Mouse (Mus musculus) heart, adult 2 months (tissue): ENCODE results near the gene Minos1. TPM values are rescaled to one million over a fixed set of nuclear protein-coding genes. Genes with fewer than 3 reads are reported as not detected.

ENCODE experiments used
- DNase-seq, 2 experiments: peaks; one replicate each; pipeline ENCODE4 v3.0.0; 2021
- H3K27ac ChIP-seq: fragments of 200-600 bp; 2 replicates; pipeline ENCODE4 v1.8.1; 2022
- H3K27me3 ChIP-seq: fragments of 200-500 bp; 2 replicates; pipeline ENCODE4 v1.6.1; 2012; ENCODE audit warnings: mild to moderate bottlenecking, low read length, inconsistent platforms, mixed read lengths; ENCODE audit not compliant: control insufficient read depth, insufficient read depth
- H3K36me3 ChIP-seq: fragments of 200-500 bp; 2 replicates; pipeline ENCODE4 v1.6.1; 2012; ENCODE audit warnings: low read length, inconsistent platforms; ENCODE audit not compliant: control insufficient read depth, insufficient read depth
- H3K4me1 ChIP-seq: fragments of 200-500 bp; 2 replicates; pipeline ENCODE4 v1.6.1; 2011; ENCODE audit warnings: low read length; ENCODE audit not compliant: control insufficient read depth, insufficient read depth
- H3K4me3 ChIP-seq: fragments of 200-600 bp; 2 replicates; pipeline ENCODE4 v1.8.1; 2022
- H3K79me2 ChIP-seq: fragments of 200-500 bp; replicated peaks from 2 replicates; pipeline ENCODE4 v1.6.1; 2012; ENCODE audit warnings: mild to moderate bottlenecking, inconsistent platforms, low read length, moderate library complexity, mixed read lengths; ENCODE audit not compliant: control insufficient read depth, insufficient read depth
- H3K9ac ChIP-seq: fragments of 200-500 bp; 2 replicates; pipeline ENCODE4 v1.6.1; 2012; ENCODE audit warnings: low read depth, mild to moderate bottlenecking, control low read depth, inconsistent platforms, low read length, mixed read lengths
- CTCF ChIP-seq: fragments of 200-600 bp; IDR thresholded peaks from 2 replicates; pipeline ENCODE4 v1.8.1; 2022; ENCODE audit warnings: antibody characterized with exemption, mild to moderate bottlenecking, moderate library complexity
- EP300 ChIP-seq: fragments of 200-500 bp; IDR thresholded peaks from 2 replicates; pipeline ENCODE4 v1.6.1; 2011; ENCODE audit warnings: low read depth, low read length, control low read depth; ENCODE audit not compliant: insufficient read depth
- POLR2A ChIP-seq: fragments of 200-500 bp; IDR thresholded peaks from 2 replicates; pipeline ENCODE4 v1.6.1; 2011; ENCODE audit warnings: mild to moderate bottlenecking, low read depth, low read length, control low read depth; ENCODE audit not compliant: insufficient read depth
- WGBS: fragments of 180-500 bp; shearing (Covaris S2); methylation state at CpG from one replicate; pipeline ENCODE4 v1.1.7; 2018; 5-methylcytosine and 5-hydroxymethylcytosine counted together
- intact Hi-C: fragments of 180-260 bp; cut with DNase I; formaldehyde crosslinking; loops from one replicate; pipeline ENCODE4 v1.15.1; 2025
- polyA plus RNA-seq: library from polyadenylated mRNA; depleted of rRNA; stranded (reverse); fragments of >200 nt; gene quantifications from 2 replicates; pipeline ENCODE4 v1.2.3, GENCODE M21; 2012
- total RNA-seq, 2 experiments: library from RNA; stranded (reverse); gene quantifications; 2 replicates each; pipeline ENCODE4 v1.2.3; 2021

The Minos1 gene
- total and polyA plus RNA-seq, 3 experiments: 203 to 660 (median 586) TPM

DNA sequence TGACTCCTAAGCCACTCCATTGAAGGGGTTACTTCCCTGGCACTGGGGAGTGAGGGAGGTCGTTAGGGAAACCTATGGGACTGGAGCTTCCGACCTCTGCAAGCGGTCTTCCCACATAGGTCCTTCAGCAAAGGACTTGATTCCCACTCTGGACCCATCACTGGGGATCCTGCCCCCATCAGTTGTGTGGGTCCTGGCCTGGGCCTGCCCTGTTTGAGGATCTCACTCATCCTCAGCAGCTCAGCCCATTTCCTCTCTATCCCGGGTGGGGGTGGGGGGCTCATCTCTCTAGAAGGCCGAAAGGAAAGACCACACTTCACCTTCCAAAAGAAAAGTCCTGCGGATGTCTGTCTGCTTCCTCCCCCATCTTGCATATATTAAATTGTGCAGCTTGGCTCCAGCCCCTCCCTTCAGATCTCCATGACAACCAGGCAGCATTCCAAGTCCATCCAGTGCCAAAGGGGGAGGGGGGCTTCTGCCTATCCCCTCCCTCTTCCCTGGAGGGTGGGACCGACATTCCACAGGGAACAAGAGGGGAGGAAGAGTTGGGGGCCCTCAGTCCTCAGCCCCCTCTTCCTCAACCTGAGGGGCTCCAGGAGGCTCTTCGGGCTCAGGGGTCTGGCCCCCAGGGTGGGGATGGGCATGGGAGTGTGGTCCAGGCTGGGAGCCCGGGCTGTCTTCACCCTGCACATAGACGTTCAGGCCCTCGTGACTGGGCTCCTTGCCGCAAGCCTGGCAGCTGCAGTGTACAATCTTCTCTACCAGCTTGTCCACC, 47.9 kb downstream of the Minos1 start:
- intact Hi-C loops: no loop called here
- WGBS: 44% methylated on average over 12 of the region's 12 CpGs
- TF ChIP-seq EP300: no peak
- TF ChIP-seq POLR2A: no peak
- no peak for TF ChIP-seq CTCF
- Histone ChIP-seq H3K4me3 (no peak overlapping the region), H3K9ac (no peak overlapping the region), H3K27me3 (no peaks in the 10 kb centered on the region), H3K4me1 (peaks cover under 1% of the 10 kb centered on the region; the same call in 1 of the 2 replicates), H3K27ac (no peak overlapping the region), H3K36me3 (no peaks in the 10 kb centered on the region), H3K79me2 (no peaks in the 10 kb centered on the region)
- DNase-seq: peak in 1 of 2 experiments; percentile 45

DNA sequence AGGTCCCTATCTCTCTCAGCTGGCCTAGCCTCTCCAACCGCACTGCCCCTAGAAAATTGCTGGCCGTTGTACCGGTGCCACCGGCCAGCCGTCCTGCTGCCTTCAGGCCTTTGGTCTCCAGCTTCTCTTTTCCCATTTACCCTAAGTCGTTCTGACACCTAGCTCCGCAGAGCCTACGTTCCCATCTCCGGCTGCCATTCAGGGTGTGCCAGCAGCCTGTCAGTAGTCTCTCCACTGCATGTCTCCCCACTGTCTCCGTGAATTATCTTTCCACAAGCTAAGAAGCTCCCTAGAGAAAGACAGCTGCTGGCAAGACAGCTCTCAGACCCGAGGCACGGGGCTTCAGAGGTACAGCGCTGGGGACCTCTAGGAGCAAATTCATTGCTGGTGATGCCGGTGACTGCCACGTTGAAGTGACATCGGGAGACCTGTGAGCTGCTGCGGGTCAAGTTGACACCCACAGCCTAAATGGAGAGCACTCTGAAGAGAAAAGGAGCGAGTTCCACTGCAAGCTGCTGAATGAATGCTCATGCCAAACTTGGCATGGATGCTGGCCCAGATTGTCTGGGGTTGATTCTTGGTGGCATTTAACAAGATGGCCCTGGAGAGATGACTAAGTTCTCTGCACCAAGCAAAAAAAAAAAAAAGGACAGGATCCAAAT, 49.5 kb downstream of the Minos1 start:
- intact Hi-C loops: no loop called here

DNA sequence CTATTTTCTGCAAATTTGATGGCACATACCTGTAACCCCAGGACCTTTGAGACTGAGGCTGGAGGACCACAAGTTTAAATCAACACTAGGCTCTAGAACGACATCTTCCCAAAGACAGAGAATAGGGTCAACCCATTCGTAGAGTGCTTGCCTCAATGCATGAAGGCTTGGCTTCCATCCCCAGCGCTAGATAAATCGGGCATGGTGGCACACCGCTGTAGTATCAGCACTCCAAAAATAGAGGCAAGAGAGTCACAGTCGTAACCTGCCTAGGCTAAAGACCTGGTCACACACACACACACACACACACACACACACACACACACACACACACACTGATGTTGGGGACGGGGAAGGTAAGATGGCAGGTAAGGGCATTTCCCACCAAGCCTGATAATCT, 50.7 kb downstream of the Minos1 start:
- Histone ChIP-seq H3K79me2 (no peaks in the 10 kb centered on the region), H3K27me3 (peaks cover 3% of the 10 kb centered on the region; the same call in 1 of the 2 replicates), H3K4me1 (no peaks in the 10 kb centered on the region; the same call in none of the 2 replicates), H3K4me3 (no peak overlapping the region), H3K9ac (no peak overlapping the region), H3K36me3 (no peaks in the 10 kb centered on the region), H3K27ac (no peak overlapping the region)
- 61% methylated on average over 7 of the region's 7 CpGs for WGBS
- intact Hi-C loops: no loop called here
- DNase-seq: peak in 1 of 2 experiments; percentile 44
- TF ChIP-seq CTCF (no peak), POLR2A (no peak), EP300 (0 out of 2 replicates have a peak, but pooled peaks have one; percentile 21)

More for the DNA sequence above, 49.5 kb downstream of the Minos1 start:
- Histone ChIP-seq H3K27me3 (peaks cover 2% of the 10 kb centered on the region; the same call in 1 of the 2 replicates), H3K9ac (no peak overlapping the region), H3K36me3 (no peaks in the 10 kb centered on the region), H3K4me1 (no peaks in the 10 kb centered on the region; the same call in 1 of the 2 replicates), H3K79me2 (no peaks in the 10 kb centered on the region), H3K27ac (no peak overlapping the region), H3K4me3 (no peak overlapping the region)
- 76% methylated on average over 18 of the region's 18 CpGs for WGBS
- TF ChIP-seq POLR2A (no peak), CTCF (no peak), EP300 (no peak)
- DNase-seq: no peak

DNA sequence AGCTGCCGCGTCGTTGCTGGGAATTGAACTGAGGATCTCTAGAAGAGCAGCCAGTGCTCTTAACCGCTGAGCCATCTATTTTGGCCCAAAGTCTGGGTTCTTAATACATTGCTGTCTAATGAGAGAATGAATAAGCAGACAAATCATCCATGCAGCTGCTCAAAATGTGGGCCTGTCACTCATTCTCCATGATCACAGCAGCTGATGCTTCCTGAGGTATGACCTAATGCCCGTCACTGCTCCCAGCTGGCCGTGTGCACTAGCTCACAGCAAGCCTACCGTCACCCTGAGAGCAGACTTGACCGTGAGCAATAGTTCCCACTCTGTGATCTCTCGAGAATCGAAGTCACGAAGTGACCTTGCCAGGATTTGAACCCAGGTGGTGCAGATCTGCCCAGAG, 51.5 kb downstream of the Minos1 start:
- H3K27ac ChIP-seq: no peak overlapping the region
- peaks cover 4% of the 10 kb centered on the region; the same call in 1 of the 2 replicates for H3K27me3 ChIP-seq
- H3K79me2 ChIP-seq: no peaks in the 10 kb centered on the region
- H3K9ac ChIP-seq: no peak overlapping the region
- intact Hi-C loops: loop anchor here (2.0 kb wide), 1 partner anchor 157 kb away; no protein-coding TSS in a partner anchor
- 74% methylated on average over 11 of the region's 11 CpGs for WGBS
- no peak for DNase-seq
- no peaks in the 10 kb centered on the region for H3K36me3 ChIP-seq
- TF ChIP-seq EP300 (no peak), POLR2A (no peak), CTCF (no peak)
- H3K4me3 ChIP-seq: no peak overlapping the region
- H3K4me1 ChIP-seq: no peaks in the 10 kb centered on the region; the same call in none of the 2 replicates

DNA sequence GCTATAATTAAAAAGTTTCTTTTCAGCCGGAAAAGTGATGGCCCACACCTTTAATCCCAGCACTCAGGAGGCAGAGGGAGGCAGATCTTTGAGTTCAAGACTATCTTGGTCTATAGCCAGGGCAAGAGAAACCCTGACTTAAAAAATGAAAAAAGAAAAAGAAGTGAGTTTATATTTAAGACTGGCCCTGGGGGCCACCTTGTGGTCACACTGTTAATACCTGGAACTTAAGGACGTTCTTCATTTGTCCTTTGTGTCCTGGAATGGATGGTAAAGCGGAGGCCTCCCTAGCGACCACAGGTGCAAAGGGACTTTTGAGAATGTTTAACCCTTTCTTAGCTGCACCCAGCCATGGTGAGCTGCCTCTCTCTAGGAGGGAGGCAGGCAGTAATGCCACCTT, 52.2 kb downstream of the Minos1 start:
- no peak for DNase-seq
- H3K9ac ChIP-seq: no peak overlapping the region
- no peaks in the 10 kb centered on the region for H3K36me3 ChIP-seq
- H3K4me3 ChIP-seq: no peak overlapping the region
- peak; percentile 49 for TF ChIP-seq CTCF
- TF ChIP-seq EP300: no peak
- WGBS: 22% methylated on average over 4 of the region's 4 CpGs
- no peaks in the 10 kb centered on the region for H3K79me2 ChIP-seq
- no peak overlapping the region for H3K27ac ChIP-seq
- no peaks in the 10 kb centered on the region; the same call in none of the 2 replicates for H3K4me1 ChIP-seq
- intact Hi-C loops: loop anchor here (2.0 kb wide), 1 partner anchor 156 kb away; no protein-coding TSS in a partner anchor
- H3K27me3 ChIP-seq: peaks cover 6% of the 10 kb centered on the region; the same call in 1 of the 2 replicates
